Mouse (Mus musculus): ENCODE measurements around the gene Rarb.

GRCm38 (mm10) chr14:16746982-16747578, 71.9 kb downstream of the Rarb start:
- TF ChIP-seq POLR2A (IDR thresholded peaks at IDR 0.05; ENCODE audit: extremely low read depth, insufficient read depth, low read length) (no peak), CTCF (IDR thresholded peaks at IDR 0.05; ENCODE audit: extremely low read depth, insufficient read depth, low read length) (no peak)

Data from cortical plate, adult 2 months (tissue).